Mouse (Mus musculus) intestine, embryonic 14.5 days (tissue): ENCODE data around the gene Slc4a2. TPM values are rescaled to one million over a fixed set of nuclear protein-coding genes. Genes with fewer than 3 reads are reported as not detected.

ENCODE experiments used
- ATAC-seq: fragments of 200-750 bp; cut with Nextera tagmentation; replicated peaks from 2 replicates; pipeline ENCODE4 v1.8.0; 2017; ENCODE audit warnings: low read depth, moderate number of reproducible peaks, moderate TSS enrichment, moderate library complexity; ENCODE audit not compliant: low FRiP score, low TSS enrichment
- DNase-seq: peaks from one replicate; pipeline ENCODE4 v3.0.0-alpha.2; 2018; ENCODE audit warnings: low spot score
- H3K27ac ChIP-seq: fragments of 300-500 bp; sonication (generic); 2 replicates; pipeline ENCODE4 v1.5.1; 2014; ENCODE audit warnings: low read depth, mild to moderate bottlenecking, control low read depth
- H3K27me3 ChIP-seq: fragments of 300-500 bp; sonication (generic); replicated peaks from 2 replicates; pipeline ENCODE4 v1.6.1; 2014; ENCODE audit warnings: low read length, control low read depth; ENCODE audit not compliant: control insufficient read depth, insufficient read depth
- H3K36me3 ChIP-seq: fragments of 300-500 bp; sonication (generic); 2 replicates; pipeline ENCODE4 v1.6.1; 2014; ENCODE audit warnings: low read length, control low read depth; ENCODE audit not compliant: control insufficient read depth, insufficient read depth
- H3K4me1 ChIP-seq: fragments of 300-500 bp; sonication (generic); replicated peaks from 2 replicates; pipeline ENCODE4 v1.6.1; 2014; ENCODE audit warnings: low read length, control low read depth, mixed read lengths; ENCODE audit not compliant: control insufficient read depth, insufficient read depth
- H3K4me2 ChIP-seq: fragments of 300-500 bp; sonication (generic); 2 replicates; pipeline ENCODE4 v1.6.1; 2014; ENCODE audit warnings: low read length
- H3K4me3 ChIP-seq: fragments of 300-500 bp; sonication (generic); 2 replicates; pipeline ENCODE4 v1.5.1; 2014; ENCODE audit warnings: low read depth, low read length, control low read depth, mixed read lengths
- H3K9ac ChIP-seq: fragments of 300-500 bp; sonication (generic); 2 replicates; pipeline ENCODE4 v1.6.1; 2014; ENCODE audit warnings: mild to moderate bottlenecking, low read length
- H3K9me3 ChIP-seq: fragments of 300-500 bp; sonication (generic); 2 replicates; pipeline ENCODE4 v1.6.1; 2016; ENCODE audit warnings: low read length, control low read depth; ENCODE audit not compliant: control insufficient read depth
- WGBS: fragments of 180-500 bp; shearing (Covaris S2); extraction: QIAGEN DNeasy Blood & Tissue Kit; methylation state at CpG from one replicate; pipeline ENCODE4 v1.1.7; 2014; 5-methylcytosine and 5-hydroxymethylcytosine counted together
- polyA plus RNA-seq: library from polyadenylated mRNA; unstranded; fragments of >200 nt; fragmentation: Nextera tagmentation; extraction: Ambion mirVana; gene quantifications from 2 replicates; pipeline ENCODE4 v1.2.1, GENCODE M21; 2014

Slc4a2 gene
- polyA plus RNA-seq, 1 experiment from 2014 or later, result 32.7 TPM

GRCm38 (mm10) chr5:24486738-24487137 lies 63.1 kb downstream of the Slc4a2 start:
- Histone ChIP-seq H3K4me2 (no peak overlapping the region), H3K4me3 (no peak overlapping the region), H3K9ac (no peak overlapping the region), H3K36me3 (peaks cover 70% of the 10 kb centered on the region), H3K27ac (no peak overlapping the region), H3K9me3 (no peaks in the 10 kb centered on the region), H3K4me1 (peaks cover 5% of the 10 kb centered on the region; the same call in 1 of the 2 replicates), H3K27me3 (no peaks in the 10 kb centered on the region)
- no peak for ATAC-seq
- DNase-seq, result no peak
- WGBS, result 94% methylated on average over 5 of the region's 5 CpGs

DNA sequence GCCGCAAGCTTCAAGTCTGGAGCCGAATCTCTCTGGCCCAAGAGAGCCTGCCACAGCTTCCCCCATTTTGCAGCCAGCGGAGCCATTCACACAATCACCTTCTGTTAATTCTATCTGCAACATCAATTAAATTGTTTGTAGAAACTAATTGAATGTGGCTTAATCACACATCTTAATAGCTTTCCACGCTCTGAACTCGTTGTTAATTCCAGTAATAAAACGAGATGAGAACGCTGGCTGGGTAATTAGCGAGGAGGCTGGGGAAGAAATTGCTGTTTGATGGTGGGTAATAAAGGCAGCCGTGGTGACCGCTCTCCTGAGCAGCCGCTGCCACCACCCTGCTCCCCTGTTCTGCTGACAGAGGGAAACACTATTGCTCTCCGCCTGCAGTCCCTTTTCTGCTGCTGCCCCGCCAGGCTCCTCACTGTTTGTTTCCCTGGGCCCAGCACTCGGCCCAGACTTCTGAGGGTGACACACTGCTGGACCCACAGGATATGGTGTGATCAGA lies 66.8 kb downstream of the Slc4a2 start:
- ATAC-seq, result no peak
- no peaks in the 10 kb centered on the region for H3K4me1 ChIP-seq
- H3K4me3 ChIP-seq, result no peak overlapping the region
- 36% methylated on average over 14 of the region's 14 CpGs for WGBS
- no peak overlapping the region for H3K27ac ChIP-seq
- H3K4me2 ChIP-seq, result no peak overlapping the region
- H3K9me3 ChIP-seq, result no peaks in the 10 kb centered on the region
- peaks cover 85% of the 10 kb centered on the region for H3K36me3 ChIP-seq
- no peaks in the 10 kb centered on the region for H3K27me3 ChIP-seq
- no peak overlapping the region for H3K9ac ChIP-seq
- DNase-seq, result no peak

Other genes with a start within 250 kb of the Slc4a2 start
- gene Kcnh2, start 72.2 kb upstream of the Slc4a2 start, polyA plus RNA-seq, result 9.0 and 11.2 TPM in 2 replicates
- gene Nos3, start 59.0 kb upstream of the Slc4a2 start, polyA plus RNA-seq, result 6.6 and 6.8 TPM in 2 replicates
- 0.66 and 1.0 TPM in 2 replicates for gene Atg9b, start 31.7 kb upstream of the Slc4a2 start, polyA plus RNA-seq
- gene Abcb8, start 30.2 kb upstream of the Slc4a2 start, polyA plus RNA-seq, result 56.4 and 64.0 TPM in 2 replicates
- not detected in 2 replicates for gene Asic3, start 10.4 kb upstream of the Slc4a2 start, polyA plus RNA-seq
- 41.2 and 47.4 TPM in 2 replicates for gene Cdk5, start 307 bp upstream of the Slc4a2 start, polyA plus RNA-seq
- gene Fastk, start 21.4 kb downstream of the Slc4a2 start, polyA plus RNA-seq, result 105 and 107 TPM in 2 replicates
- 22.7 and 22.9 TPM in 2 replicates for gene Tmub1, start 24.0 kb downstream of the Slc4a2 start, polyA plus RNA-seq
- 22.0 and 22.9 TPM in 2 replicates for gene Agap3, start 28.3 kb downstream of the Slc4a2 start, polyA plus RNA-seq
- gene Gbx1, start 103.4 kb downstream of the Slc4a2 start, polyA plus RNA-seq, result 0.07 TPM in 1 of 2 replicates, not detected in the other
- 0.28 and 0.32 TPM in 2 replicates for gene Asb10, start 117.1 kb downstream of the Slc4a2 start, polyA plus RNA-seq
- 0.15 TPM in 1 of 2 replicates, not detected in the other for gene 4931409K22Rik, start 133.0 kb downstream of the Slc4a2 start, polyA plus RNA-seq
- 97.6 and 98.4 TPM in 2 replicates for gene Abcf2, start 153.6 kb downstream of the Slc4a2 start, polyA plus RNA-seq
- gene Chpf2, start 162.9 kb downstream of the Slc4a2 start, polyA plus RNA-seq, result 8.6 and 10.6 TPM in 2 replicates
- gene Smarcd3, start 200.6 kb downstream of the Slc4a2 start, polyA plus RNA-seq, result 26.2 and 27.5 TPM in 2 replicates